Comparison of ENCODE assay signal across 8 mouse cellular contexts in the genomic region with DNA sequence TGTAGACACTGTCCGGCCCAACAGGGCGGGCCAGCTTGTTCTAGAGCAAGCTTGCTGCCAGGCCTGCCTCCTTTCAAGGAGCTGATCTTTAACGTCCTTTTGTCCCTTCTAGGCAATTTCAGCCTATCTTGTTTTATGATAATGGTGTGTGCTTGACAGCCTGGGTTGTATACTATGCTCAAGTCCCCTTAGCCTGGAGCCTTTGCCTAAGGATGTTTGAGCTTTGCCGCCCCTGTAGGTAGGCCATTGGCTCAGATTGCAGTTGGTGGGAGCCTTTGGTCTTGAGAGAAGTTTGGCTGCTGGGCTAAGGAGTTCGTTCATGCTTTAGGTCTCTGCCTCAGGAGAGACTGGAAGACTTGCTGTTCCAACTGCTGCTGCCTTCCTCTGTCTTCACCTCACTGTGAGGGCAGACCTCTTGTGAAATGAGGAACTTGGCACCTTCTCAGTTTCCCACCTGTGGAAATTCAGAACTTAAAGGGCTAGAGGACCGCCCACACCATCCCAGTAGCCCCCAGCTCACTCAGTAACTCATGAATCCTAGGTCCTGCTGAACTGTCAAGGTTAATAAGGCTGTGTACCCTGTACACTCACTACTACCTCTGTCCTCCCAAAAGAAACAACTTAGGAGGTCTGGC. TPM values are rescaled to one million over a fixed set of nuclear protein-coding genes. Genes with fewer than 3 reads are reported as not detected.
DNase-seq lines count a peak whose midpoint lies in the region; ATAC-seq and TF ChIP-seq lines count a peak whose summit lies in the region.
"Had no signal": no experiment of that assay in that cellular context is flagged by ENCODE, and none has a peak within 500 bp of the region (broad histone marks: within the 10 kb centered on the region; RNA-seq: fewer than 3 reads in every experiment).

No protein-coding gene starts in this region.

- TF ChIP-seq POLR2A in lung, adult 2 months (IDR thresholded peaks at IDR 0.05; ENCODE audit: borderline replicate concordance, extremely low read depth, low read depth, low read length) = 0 out of 2 replicates have a peak, but pooled peaks have one; percentile 3

- peaks cover 23% of the 10 kb centered on the region for H3K4me1 ChIP-seq in lung, adult 2 months (ENCODE audit: control insufficient read depth, insufficient read depth, low read length)
- peaks cover 37% of the 10 kb centered on the region for H3K4me1 ChIP-seq in forebrain, embryonic 16.5 days (replicated peaks; ENCODE audit: control insufficient read depth, insufficient read depth, low read length)
- peaks cover 78% of the 10 kb centered on the region for H3K4me1 ChIP-seq in liver, postnatal 0 days (ENCODE audit: insufficient read depth)
- H3K4me1 ChIP-seq in stomach, embryonic 16.5 days (ENCODE audit: control insufficient read depth, insufficient read depth, low read length) = peaks cover 39% of the 10 kb centered on the region

- peak overlapping the region; percentile 100 for H3K4me2 ChIP-seq in forebrain, embryonic 16.5 days (ENCODE audit: low read length)
- peak overlapping the region; percentile 91 for H3K4me2 ChIP-seq in liver, postnatal 0 days (ENCODE audit: low read depth, low read length)
- peak overlapping the region; percentile 99 for H3K4me2 ChIP-seq in stomach, embryonic 16.5 days (ENCODE audit: low read depth, low read length)

- TF ChIP-seq EP300 in liver, postnatal 0 days (IDR thresholded peaks at IDR 0.05; ENCODE audit: low read depth) = no peak

- peaks cover 10% of the 10 kb centered on the region for H3K36me3 ChIP-seq in forebrain, embryonic 16.5 days (ENCODE audit: control insufficient read depth, insufficient read depth)
- H3K36me3 ChIP-seq in liver, postnatal 0 days (replicated peaks; ENCODE audit: insufficient read depth, low read length) = peaks cover 42% of the 10 kb centered on the region
- peaks cover 13% of the 10 kb centered on the region; the same call in 1 of the 2 replicates for H3K36me3 ChIP-seq in stomach, embryonic 16.5 days (ENCODE audit: control insufficient read depth, insufficient read depth, low read length)

- no peaks in the 10 kb centered on the region for H3K9me3 ChIP-seq in forebrain, embryonic 16.5 days (ENCODE audit: control insufficient read depth, low read length)
- no peaks in the 10 kb centered on the region for H3K9me3 ChIP-seq in liver, postnatal 0 days (ENCODE audit: low read length)
- no peaks in the 10 kb centered on the region for H3K9me3 ChIP-seq in stomach, embryonic 16.5 days (replicated peaks; ENCODE audit: control insufficient read depth, low read length)

- no peak overlapping the region for H3K27ac ChIP-seq in forebrain, embryonic 16.5 days (ENCODE audit: low read length)
- peak overlapping the region; percentile 83 for H3K27ac ChIP-seq in liver, postnatal 0 days (ENCODE audit: low read depth)
- peak overlapping the region; percentile 93 for H3K27ac ChIP-seq in stomach, embryonic 16.5 days (ENCODE audit: low read length)

- peak; percentile 39 for DNase-seq in lung, adult 2 months
- DNase-seq in lung, postnatal 14 days = no peak
- no peak for DNase-seq in liver, postnatal 0 days
- no peak for DNase-seq in urinary bladder, postnatal 36 days (ENCODE audit: low spot score in 2 of 2)
- no peak for DNase-seq in layer of hippocampus, adult 8-10 months (ENCODE audit: low spot score in 2 of 2)
- DNase-seq: thymus, postnatal 25 days had no signal

- H3K27me3 ChIP-seq in forebrain, embryonic 16.5 days (replicated peaks; ENCODE audit: control insufficient read depth, insufficient read depth, low read length) = no peaks in the 10 kb centered on the region
- no peaks in the 10 kb centered on the region for H3K27me3 ChIP-seq in liver, postnatal 0 days (ENCODE audit: insufficient read depth, low read length)
- H3K27me3 ChIP-seq in stomach, embryonic 16.5 days (ENCODE audit: control insufficient read depth, insufficient read depth, low read length) = no peaks in the 10 kb centered on the region

- WGBS in lung, adult 2 months = 12% methylated on average over 6 of the region's 6 CpGs
- WGBS in forebrain, embryonic 16.5 days = 38% methylated on average over 6 of the region's 6 CpGs
- 26% methylated on average over 6 of the region's 6 CpGs for WGBS in liver, postnatal 0 days (ENCODE audit: insufficient replicate concordance)
- 26% methylated on average over 6 of the region's 6 CpGs for WGBS in stomach, embryonic 16.5 days

- H3K9ac ChIP-seq in forebrain, embryonic 16.5 days (replicated peaks; ENCODE audit: low read depth, low read length) = peak overlapping the region; percentile 89
- peak overlapping the region; percentile 69 for H3K9ac ChIP-seq in liver, postnatal 0 days (replicated peaks)
- peak overlapping the region; percentile 87 for H3K9ac ChIP-seq in stomach, embryonic 16.5 days (ENCODE audit: low read length)

- no peak for TF ChIP-seq CTCF in lung, adult 2 months (IDR thresholded peaks at IDR 0.05; ENCODE audit: insufficient read depth, low read length)
- no peak; the same call in 1 of the 2 replicates for TF ChIP-seq CTCF in liver, postnatal 0 days (IDR thresholded peaks at IDR 0.05; ENCODE audit: low read depth)

- H3K4me3 ChIP-seq in lung, adult 2 months (replicated peaks; ENCODE audit: extremely low read depth, low read depth, low read length) = peak overlapping the region; percentile 90
- peak overlapping the region; percentile 94 for H3K4me3 ChIP-seq in forebrain, embryonic 16.5 days (replicated peaks; ENCODE audit: low read length)
- H3K4me3 ChIP-seq in liver, postnatal 0 days (ENCODE audit: low read depth, low read length) = peak overlapping the region; percentile 67
- peak overlapping the region; percentile 76 for H3K4me3 ChIP-seq in stomach, embryonic 16.5 days (replicated peaks; ENCODE audit: low read length)

- ATAC-seq in forebrain, embryonic 16.5 days = no peak
- ATAC-seq in liver, postnatal 0 days = no peak
- ATAC-seq in stomach, embryonic 16.5 days (ENCODE audit: insufficient read depth, low FRiP score) = no peak

RNA-seq across cellular contexts. Expression of a gene that starts 2.0 kb away (rescaled TPM):
- polyA plus RNA-seq in lung, adult 2 months (2012; rRNA removed) = 399 and 593 TPM in 2 replicates
- 105 and 106 TPM in 2 replicates for polyA plus RNA-seq in forebrain, embryonic 16.5 days (2015; fragmentation: Nextera tagmentation; extraction: Ambion mirVana)
- polyA plus RNA-seq in liver, postnatal 0 days (2015; fragmentation: Nextera tagmentation; extraction: Ambion mirVana) = 36.4 and 36.9 TPM in 2 replicates
- polyA plus RNA-seq in stomach, embryonic 16.5 days (2015; fragmentation: Nextera tagmentation; extraction: Ambion mirVana) = 77.2 and 98.4 TPM in 2 replicates
- 10 to 100 TPM; 59.1 to 76.4 (median 70.3) TPM for total RNA-seq in layer of hippocampus, adult 8-10 months (2022)

RNA-seq across cellular contexts. Expression of a gene that starts 27.7 kb away (rescaled TPM):
- polyA plus RNA-seq in lung, adult 2 months (2012; rRNA removed) = 132 and 133 TPM in 2 replicates
- 0.52 and 1.1 TPM in 2 replicates for polyA plus RNA-seq in forebrain, embryonic 16.5 days (2015; fragmentation: Nextera tagmentation; extraction: Ambion mirVana)
- polyA plus RNA-seq in liver, postnatal 0 days (2015; fragmentation: Nextera tagmentation; extraction: Ambion mirVana) = 0.27 and 0.35 TPM in 2 replicates
- 1.9 and 2.0 TPM in 2 replicates for polyA plus RNA-seq in stomach, embryonic 16.5 days (2015; fragmentation: Nextera tagmentation; extraction: Ambion mirVana)
- total RNA-seq in layer of hippocampus, adult 8-10 months (2022) = 1 to 10 TPM; 5.9 to 9.5 (median 6.5) TPM

RNA-seq across cellular contexts. Expression of a gene that starts 37.1 kb away (rescaled TPM):
- polyA plus RNA-seq in lung, adult 2 months (2012; rRNA removed) = 37.0 and 37.7 TPM in 2 replicates
- polyA plus RNA-seq in forebrain, embryonic 16.5 days (2015; fragmentation: Nextera tagmentation; extraction: Ambion mirVana) = 11.2 and 13.1 TPM in 2 replicates
- polyA plus RNA-seq in liver, postnatal 0 days (2015; fragmentation: Nextera tagmentation; extraction: Ambion mirVana) = 3.4 and 3.8 TPM in 2 replicates
- 9.3 and 11.2 TPM in 2 replicates for polyA plus RNA-seq in stomach, embryonic 16.5 days (2015; fragmentation: Nextera tagmentation; extraction: Ambion mirVana)
- total RNA-seq in layer of hippocampus, adult 8-10 months (2022) = 10 to 100 TPM; 34.1 to 41.8 (median 37.1) TPM

RNA-seq across cellular contexts. Expression of a gene that starts 42.9 kb away (rescaled TPM):
- 58.7 and 88.5 TPM in 2 replicates for polyA plus RNA-seq in lung, adult 2 months (2012; rRNA removed)
- 106 and 117 TPM in 2 replicates for polyA plus RNA-seq in forebrain, embryonic 16.5 days (2015; fragmentation: Nextera tagmentation; extraction: Ambion mirVana)
- polyA plus RNA-seq in liver, postnatal 0 days (2015; fragmentation: Nextera tagmentation; extraction: Ambion mirVana) = 3.2 and 3.8 TPM in 2 replicates
- 20.6 and 22.1 TPM in 2 replicates for polyA plus RNA-seq in stomach, embryonic 16.5 days (2015; fragmentation: Nextera tagmentation; extraction: Ambion mirVana)
- total RNA-seq in layer of hippocampus, adult 8-10 months (2022) = 100 to 1,000 TPM; 126 to 136 (median 128) TPM

RNA-seq across cellular contexts. Expression of a gene that starts 52.4 kb away (rescaled TPM):
- 1.7 and 2.6 TPM in 2 replicates for polyA plus RNA-seq in lung, adult 2 months (2012; rRNA removed)
- not detected in 2 replicates for polyA plus RNA-seq in forebrain, embryonic 16.5 days (2015; fragmentation: Nextera tagmentation; extraction: Ambion mirVana)
- not detected in 2 replicates for polyA plus RNA-seq in liver, postnatal 0 days (2015; fragmentation: Nextera tagmentation; extraction: Ambion mirVana)
- 0.41 and 0.48 TPM in 2 replicates for polyA plus RNA-seq in stomach, embryonic 16.5 days (2015; fragmentation: Nextera tagmentation; extraction: Ambion mirVana)
- not detected for total RNA-seq in layer of hippocampus, adult 8-10 months (2022)

Comparison
In these comparisons a context has a peak if more than half of its experiments do, and no peak if none do; other contexts are left out.
1. RNA of a gene that starts 27.7 kb away (polyA plus RNA-seq): 132 to 133 TPM in lung, adult 2 months; 1.9 to 2.0 TPM in stomach, embryonic 16.5 days, 0.52 to 1.1 TPM in forebrain, embryonic 16.5 days and 0.27 to 0.35 TPM in liver, postnatal 0 days; every median in the first group is over 10 times any median in the second.
2. Peak in every context shown above with its lines, with median percentiles within 50 percentile points of each other: H3K4me3 ChIP-seq, H3K4me2 ChIP-seq and H3K9ac ChIP-seq.